Mouse (Mus musculus): ENCODE results near the gene Daxx. TPM values are rescaled to one million over a fixed set of nuclear protein-coding genes. Genes with fewer than 3 reads are reported as not detected.

Daxx gene
- 18.3 TPM for polyA plus RNA-seq (2014; fragmentation: Illumina TruSeq; extraction: RNeasy Lipid Tissue Mini Kit (QIAGEN cat#74804); ENCODE audit: low read depth, low replicate concordance)

GRCm38 (mm10) chr17:33909077-33909868, at the start of gene Daxx:
Gene Daxx (plus strand): TSS chr17:33909414.

GRCm38 (mm10) chr17:33873537-33873936, 35.7 kb upstream of the Daxx start, which contains the start of gene Gm7029:
Gene Gm7029 (plus strand): TSS chr17:33873837.

GRCm38 (mm10) chr17:33890533-33891059, 18.6 kb upstream of the Daxx start, which contains the start of gene Kifc1:
Gene Kifc1 (minus strand): TSS chr17:33890661.

DNA sequence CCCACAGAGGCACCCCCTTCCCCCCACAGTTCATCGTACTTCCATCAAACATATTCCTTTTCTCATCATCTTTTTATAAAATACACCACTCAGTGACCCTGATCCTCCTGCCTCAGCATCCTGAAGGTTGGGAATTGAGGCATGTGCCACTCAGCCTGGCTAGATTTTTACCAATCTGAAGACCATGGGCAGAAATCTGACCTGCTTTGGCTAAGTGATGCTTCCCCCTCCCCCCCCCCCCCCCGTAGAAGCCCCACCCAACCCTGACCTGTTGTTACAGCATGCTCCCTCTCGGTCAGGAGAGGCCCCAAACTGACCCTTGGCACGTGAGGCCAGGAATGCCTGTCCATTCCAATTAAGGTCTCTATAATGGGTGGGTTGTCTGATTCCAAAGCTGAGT, 4.4 kb upstream of the Daxx start, which contains the start of gene Platr17:
Gene Platr17, plus strand, starts transcription at position 301 of the 400 bp plus-strand sequence.

GRCm38 (mm10) chr17:33915671-33916250, 6.5 kb downstream of the Daxx start, which contains the start of the genes Tapbp and Zbtb22:
Gene Tapbp (plus strand): TSS chr17:33915899.
Gene Zbtb22 (plus strand): TSS chr17:33915904.

GRCm38 (mm10) chr17:33929371-33930279, 20.4 kb downstream of the Daxx start, which contains the start of gene Rgl2:
Gene Rgl2 (plus strand): TSS chr17:33929543.

GRCm38 (mm10) chr17:33940206-33940805, 31.1 kb downstream of the Daxx start, which contains the start of the genes Pfdn6 and Wdr46:
Gene Pfdn6 (minus strand): TSS chr17:33940343.
Gene Wdr46 (plus strand): TSS chr17:33940660.

DNA sequence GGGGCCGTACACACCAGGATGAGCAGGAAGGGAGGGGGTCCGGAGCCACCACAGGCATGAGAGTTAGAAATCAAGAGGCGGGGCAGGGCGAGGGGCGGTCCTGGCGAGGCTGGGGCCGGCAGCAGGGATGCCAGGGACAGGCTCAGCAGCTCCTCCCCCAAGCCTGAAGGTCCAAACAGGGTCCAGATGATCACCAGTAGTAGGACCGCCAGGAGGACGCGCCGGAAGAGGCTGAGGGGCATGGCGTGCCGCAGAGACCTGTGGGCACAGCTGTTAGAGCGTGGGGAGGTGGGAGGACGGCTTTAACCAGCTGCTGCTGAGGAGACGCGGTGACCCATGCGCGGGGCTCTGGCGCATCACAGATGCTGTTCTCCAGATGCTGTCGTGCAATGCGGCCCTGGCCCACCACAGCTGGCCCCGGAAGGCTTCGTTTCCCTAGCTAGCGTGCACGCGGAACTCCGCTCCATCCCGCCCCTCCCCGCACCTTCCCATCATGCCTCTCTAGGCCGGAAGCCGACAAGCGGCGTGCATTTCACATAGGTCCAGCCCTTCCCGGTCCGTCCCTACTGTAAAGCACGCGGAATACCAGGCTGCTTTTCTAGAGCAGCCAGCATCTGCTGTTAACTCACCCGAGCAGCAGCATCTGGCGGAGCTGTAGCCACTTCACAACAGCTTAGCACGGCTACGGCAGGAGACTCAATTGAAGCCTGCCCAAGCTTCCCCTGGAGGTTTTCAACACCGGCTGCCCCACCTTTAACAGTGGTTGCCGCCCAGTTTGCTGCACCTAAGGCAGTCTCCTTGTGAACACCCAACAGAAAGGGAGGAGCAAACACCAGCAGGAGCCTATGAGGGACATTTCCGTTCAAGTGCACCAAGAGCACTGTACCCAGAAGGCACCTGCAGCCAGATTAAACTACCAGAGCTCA, 42.1 kb downstream of the Daxx start, which contains the start of gene B3galt4:
Gene B3galt4, minus strand, starts transcription at position 468 of the 926 bp plus-strand sequence.

GRCm38 (mm10) chr17:33955555-33956214, 46.5 kb downstream of the Daxx start, which contains the start of the genes Vps52 and Rps18:
Gene Vps52 (plus strand): TSS chr17:33955812.
Gene Rps18 (minus strand): TSS chr17:33956001.

Other genes with a start within 250 kb of the Daxx start
- 102 TPM for gene Hnrnpm, start 222.6 kb upstream of the Daxx start, polyA plus RNA-seq (2014; fragmentation: Illumina TruSeq; extraction: RNeasy Lipid Tissue Mini Kit (QIAGEN cat#74804); ENCODE audit: low read depth, low replicate concordance)
- gene March2, start 190.7 kb upstream of the Daxx start, polyA plus RNA-seq (2014; fragmentation: Illumina TruSeq; extraction: RNeasy Lipid Tissue Mini Kit (QIAGEN cat#74804); ENCODE audit: low read depth, low replicate concordance), result 121 TPM
- gene Rab11b, start 148.9 kb upstream of the Daxx start, polyA plus RNA-seq (2014; fragmentation: Illumina TruSeq; extraction: RNeasy Lipid Tissue Mini Kit (QIAGEN cat#74804); ENCODE audit: low read depth, low replicate concordance), result 199 TPM
- gene Angptl4, start 127.6 kb upstream of the Daxx start, polyA plus RNA-seq (2014; fragmentation: Illumina TruSeq; extraction: RNeasy Lipid Tissue Mini Kit (QIAGEN cat#74804); ENCODE audit: low read depth, low replicate concordance), result 10.0 TPM
- 106 TPM for gene Kank3, start 98.9 kb upstream of the Daxx start, polyA plus RNA-seq (2014; fragmentation: Illumina TruSeq; extraction: RNeasy Lipid Tissue Mini Kit (QIAGEN cat#74804); ENCODE audit: low read depth, low replicate concordance)
- 651 TPM for gene Rps28, start 84.9 kb upstream of the Daxx start, polyA plus RNA-seq (2014; fragmentation: Illumina TruSeq; extraction: RNeasy Lipid Tissue Mini Kit (QIAGEN cat#74804); ENCODE audit: low read depth, low replicate concordance)
- gene Ndufa7, start 84.8 kb upstream of the Daxx start, polyA plus RNA-seq (2014; fragmentation: Illumina TruSeq; extraction: RNeasy Lipid Tissue Mini Kit (QIAGEN cat#74804); ENCODE audit: low read depth, low replicate concordance), result 757 TPM
- 28.3 TPM for gene Cd320, start 66.3 kb upstream of the Daxx start, polyA plus RNA-seq (2014; fragmentation: Illumina TruSeq; extraction: RNeasy Lipid Tissue Mini Kit (QIAGEN cat#74804); ENCODE audit: low read depth, low replicate concordance)
- not detected for gene Gm7029, start 35.6 kb upstream of the Daxx start, polyA plus RNA-seq (2014; fragmentation: Illumina TruSeq; extraction: RNeasy Lipid Tissue Mini Kit (QIAGEN cat#74804); ENCODE audit: low read depth, low replicate concordance)
- gene Kifc1, start 18.8 kb upstream of the Daxx start, polyA plus RNA-seq (2014; fragmentation: Illumina TruSeq; extraction: RNeasy Lipid Tissue Mini Kit (QIAGEN cat#74804); ENCODE audit: low read depth, low replicate concordance), result 1.3 TPM
- gene Platr17, start 4.3 kb upstream of the Daxx start, polyA plus RNA-seq (2014; fragmentation: Illumina TruSeq; extraction: RNeasy Lipid Tissue Mini Kit (QIAGEN cat#74804); ENCODE audit: low read depth, low replicate concordance), result not detected
- gene Tapbp, start 6.5 kb downstream of the Daxx start, polyA plus RNA-seq (2014; fragmentation: Illumina TruSeq; extraction: RNeasy Lipid Tissue Mini Kit (QIAGEN cat#74804); ENCODE audit: low read depth, low replicate concordance), result 57.6 TPM
- 16.8 TPM for gene Zbtb22, start 6.5 kb downstream of the Daxx start, polyA plus RNA-seq (2014; fragmentation: Illumina TruSeq; extraction: RNeasy Lipid Tissue Mini Kit (QIAGEN cat#74804); ENCODE audit: low read depth, low replicate concordance)
- 46.9 TPM for gene Rgl2, start 20.1 kb downstream of the Daxx start, polyA plus RNA-seq (2014; fragmentation: Illumina TruSeq; extraction: RNeasy Lipid Tissue Mini Kit (QIAGEN cat#74804); ENCODE audit: low read depth, low replicate concordance)
- 93.3 TPM for gene Pfdn6, start 30.9 kb downstream of the Daxx start, polyA plus RNA-seq (2014; fragmentation: Illumina TruSeq; extraction: RNeasy Lipid Tissue Mini Kit (QIAGEN cat#74804); ENCODE audit: low read depth, low replicate concordance)
- gene Wdr46, start 31.2 kb downstream of the Daxx start, polyA plus RNA-seq (2014; fragmentation: Illumina TruSeq; extraction: RNeasy Lipid Tissue Mini Kit (QIAGEN cat#74804); ENCODE audit: low read depth, low replicate concordance), result 8.0 TPM
- gene B3galt4, start 42.1 kb downstream of the Daxx start, polyA plus RNA-seq (2014; fragmentation: Illumina TruSeq; extraction: RNeasy Lipid Tissue Mini Kit (QIAGEN cat#74804); ENCODE audit: low read depth, low replicate concordance), result 2.3 TPM
- gene Vps52, start 46.4 kb downstream of the Daxx start, polyA plus RNA-seq (2014; fragmentation: Illumina TruSeq; extraction: RNeasy Lipid Tissue Mini Kit (QIAGEN cat#74804); ENCODE audit: low read depth, low replicate concordance), result 36.9 TPM
- gene Rps18, start 46.6 kb downstream of the Daxx start, polyA plus RNA-seq (2014; fragmentation: Illumina TruSeq; extraction: RNeasy Lipid Tissue Mini Kit (QIAGEN cat#74804); ENCODE audit: low read depth, low replicate concordance), result 892 TPM
- gene H2-K1, start 90.9 kb downstream of the Daxx start, polyA plus RNA-seq (2014; fragmentation: Illumina TruSeq; extraction: RNeasy Lipid Tissue Mini Kit (QIAGEN cat#74804); ENCODE audit: low read depth, low replicate concordance), result 293 TPM
- 25.6 TPM for gene Ring1, start 115.3 kb downstream of the Daxx start, polyA plus RNA-seq (2014; fragmentation: Illumina TruSeq; extraction: RNeasy Lipid Tissue Mini Kit (QIAGEN cat#74804); ENCODE audit: low read depth, low replicate concordance)
- gene H2-Ke6, start 118.6 kb downstream of the Daxx start, polyA plus RNA-seq (2014; fragmentation: Illumina TruSeq; extraction: RNeasy Lipid Tissue Mini Kit (QIAGEN cat#74804); ENCODE audit: low read depth, low replicate concordance), result 140 TPM
- gene Slc39a7, start 122.3 kb downstream of the Daxx start, polyA plus RNA-seq (2014; fragmentation: Illumina TruSeq; extraction: RNeasy Lipid Tissue Mini Kit (QIAGEN cat#74804); ENCODE audit: low read depth, low replicate concordance), result 68.0 TPM
- 42.4 TPM for gene Rxrb, start 122.4 kb downstream of the Daxx start, polyA plus RNA-seq (2014; fragmentation: Illumina TruSeq; extraction: RNeasy Lipid Tissue Mini Kit (QIAGEN cat#74804); ENCODE audit: low read depth, low replicate concordance)
- 1.5 TPM for gene Col11a2, start 130.0 kb downstream of the Daxx start, polyA plus RNA-seq (2014; fragmentation: Illumina TruSeq; extraction: RNeasy Lipid Tissue Mini Kit (QIAGEN cat#74804); ENCODE audit: low read depth, low replicate concordance)
- not detected for gene H2-Oa, start 182.9 kb downstream of the Daxx start, polyA plus RNA-seq (2014; fragmentation: Illumina TruSeq; extraction: RNeasy Lipid Tissue Mini Kit (QIAGEN cat#74804); ENCODE audit: low read depth, low replicate concordance)
- 5.4 TPM for gene H2-DMa, start 210.1 kb downstream of the Daxx start, polyA plus RNA-seq (2014; fragmentation: Illumina TruSeq; extraction: RNeasy Lipid Tissue Mini Kit (QIAGEN cat#74804); ENCODE audit: low read depth, low replicate concordance)
- gene Brd2, start 213.2 kb downstream of the Daxx start, polyA plus RNA-seq (2014; fragmentation: Illumina TruSeq; extraction: RNeasy Lipid Tissue Mini Kit (QIAGEN cat#74804); ENCODE audit: low read depth, low replicate concordance), result 78.8 TPM
- 0.99 TPM for gene H2-DMb2, start 233.9 kb downstream of the Daxx start, polyA plus RNA-seq (2014; fragmentation: Illumina TruSeq; extraction: RNeasy Lipid Tissue Mini Kit (QIAGEN cat#74804); ENCODE audit: low read depth, low replicate concordance)
- 2.1 TPM for gene H2-DMb1, start 243.7 kb downstream of the Daxx start, polyA plus RNA-seq (2014; fragmentation: Illumina TruSeq; extraction: RNeasy Lipid Tissue Mini Kit (QIAGEN cat#74804); ENCODE audit: low read depth, low replicate concordance)

Measured in heart, adult 10 weeks (tissue).